Mouse (Mus musculus): ENCODE measurements around the gene Fam19a2. TPM values are rescaled to one million over a fixed set of nuclear protein-coding genes. Genes with fewer than 3 reads are reported as not detected.

Gene Fam19a2
- total RNA-seq, 2 experiments from 2014 or later = 47.4 to 51.3 TPM

GRCm38 (mm10) chr10:123692926-123693224 is 429.1 kb downstream of the Fam19a2 start:
- DNase-seq (ENCODE audit: extremely low spot score in 1 of 2, low spot score in 1 of 2) = no peak

GRCm38 (mm10) chr10:123702595-123702994 is 438.8 kb downstream of the Fam19a2 start:
- no peak for DNase-seq (ENCODE audit: extremely low spot score in 1 of 2, low spot score in 1 of 2)

GRCm38 (mm10) chr10:123707026-123707425 is 443.2 kb downstream of the Fam19a2 start:
- no peak for DNase-seq (ENCODE audit: extremely low spot score in 1 of 2, low spot score in 1 of 2)

GRCm38 (mm10) chr10:123710738-123711137 is 446.9 kb downstream of the Fam19a2 start:
- DNase-seq (ENCODE audit: extremely low spot score in 1 of 2, low spot score in 1 of 2) = no peak

DNA sequence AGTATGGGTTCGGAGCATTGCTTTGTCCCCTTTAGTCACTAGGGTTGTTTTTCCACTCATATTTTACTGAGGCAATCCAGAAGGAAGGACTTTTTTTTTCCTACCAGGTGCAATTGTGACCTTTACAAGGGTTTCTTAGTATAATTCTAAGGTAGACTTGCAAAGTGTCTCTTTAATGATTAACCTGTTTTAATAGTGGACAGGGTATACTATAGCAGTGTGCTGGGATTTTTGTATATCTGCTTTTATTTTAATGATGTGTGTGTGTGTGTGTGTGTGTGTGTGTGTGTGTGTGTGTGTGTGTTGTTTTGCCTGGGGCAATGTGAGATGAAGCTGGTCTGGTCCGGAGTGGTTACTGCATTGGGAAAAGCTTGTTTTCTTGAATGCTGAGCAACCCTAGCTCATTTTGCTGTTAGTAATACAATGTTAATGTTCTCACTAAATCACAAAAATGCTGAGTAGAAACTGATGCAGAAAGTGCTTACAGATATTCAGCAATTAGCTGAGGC is 458.2 kb downstream of the Fam19a2 start:
- DNase-seq (ENCODE audit: extremely low spot score in 1 of 2, low spot score in 1 of 2) = no peak

DNA sequence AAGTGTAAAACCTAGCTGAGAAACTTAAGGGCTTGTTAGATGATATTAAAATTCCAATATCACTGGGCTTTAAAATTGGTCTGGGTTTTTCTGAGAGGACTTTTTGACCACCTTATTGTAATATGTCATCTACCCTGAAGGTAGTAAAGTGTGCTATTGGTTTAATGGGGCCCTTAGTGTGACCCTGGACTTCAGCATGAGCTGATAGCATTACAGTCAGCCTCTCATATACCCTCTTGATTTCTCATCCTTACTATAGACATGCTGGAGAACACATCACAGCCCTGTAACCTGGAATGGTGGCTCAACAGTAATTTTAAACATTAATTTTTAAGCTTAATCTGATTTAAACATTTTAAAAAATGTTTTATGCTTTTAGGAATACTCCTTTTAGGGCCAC is 459.8 kb downstream of the Fam19a2 start:
- no peak for DNase-seq (ENCODE audit: extremely low spot score in 1 of 2, low spot score in 1 of 2)

DNA sequence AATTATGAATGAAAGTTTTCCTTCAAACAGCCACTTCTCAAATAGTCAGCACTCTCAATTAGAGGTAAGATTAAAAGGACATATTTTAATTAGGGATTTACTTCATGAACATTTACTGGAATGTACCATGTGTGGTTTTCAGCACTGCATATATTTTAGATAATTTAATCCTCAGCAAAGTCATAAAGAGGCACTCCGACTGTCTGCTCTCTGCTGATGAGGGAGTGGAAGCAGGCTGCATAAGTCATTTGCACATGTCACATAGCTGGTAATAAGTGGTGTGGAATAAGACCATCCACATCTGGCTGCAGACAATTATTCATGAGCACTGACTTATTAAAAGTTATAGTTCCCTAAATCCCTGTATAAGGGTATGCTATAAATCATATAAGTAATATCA is 484.5 kb downstream of the Fam19a2 start:
- DNase-seq (ENCODE audit: extremely low spot score in 1 of 2, low spot score in 1 of 2) = no peak

GRCm38 (mm10) chr10:123751676-123752280 is 488.0 kb downstream of the Fam19a2 start:
- DNase-seq (ENCODE audit: extremely low spot score in 1 of 2, low spot score in 1 of 2) = no peak

DNA sequence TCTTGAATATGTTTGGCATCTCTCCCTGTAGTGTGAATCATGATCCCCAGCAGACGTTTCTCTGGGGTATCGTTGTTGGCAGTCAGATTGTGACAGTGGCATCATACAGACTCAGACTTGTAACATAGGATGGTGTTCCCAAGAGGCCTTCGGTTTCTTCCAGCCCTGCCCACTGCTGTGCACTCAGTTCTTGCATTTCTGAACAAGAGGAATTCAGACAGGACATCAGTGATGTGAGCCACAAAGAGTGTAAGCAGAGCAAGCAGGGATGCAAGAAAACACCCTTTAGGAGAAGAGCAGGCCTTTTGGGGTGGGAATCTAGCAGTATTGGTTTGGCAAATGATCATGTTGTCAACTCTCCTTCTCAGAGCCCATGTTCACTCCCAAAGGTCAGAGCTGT is 489.0 kb downstream of the Fam19a2 start:
- DNase-seq (ENCODE audit: extremely low spot score in 1 of 2, low spot score in 1 of 2) = no peak

DNA sequence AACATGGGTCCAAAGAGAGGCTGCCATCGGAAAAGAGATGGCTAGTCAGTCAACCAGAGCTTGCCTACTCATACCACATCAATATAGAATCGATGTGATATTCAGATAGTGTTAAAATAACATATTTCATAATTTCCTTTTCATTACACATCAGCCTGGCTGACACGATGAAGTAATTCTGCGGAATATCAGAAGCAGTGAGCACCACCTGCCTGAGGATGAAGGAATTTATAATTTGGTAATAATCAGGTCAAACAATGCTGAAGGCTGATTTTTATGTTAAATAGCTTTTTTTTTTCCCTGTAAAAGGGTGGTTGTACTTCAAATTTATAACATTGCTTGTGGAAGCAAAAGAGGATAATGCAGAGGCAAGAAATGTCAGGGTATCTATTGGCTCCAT is 490.2 kb downstream of the Fam19a2 start:
- no peak for DNase-seq (ENCODE audit: extremely low spot score in 1 of 2, low spot score in 1 of 2)

- no peak for DNase-seq (ENCODE audit: extremely low spot score in 1 of 2, low spot score in 1 of 2)
Measured at GRCm38 (mm10) chr10:123789374-123789773, 525.6 kb downstream of the Fam19a2 start.

Other genes with a start within 250 kb of the Fam19a2 start
- gene Mon2, start 187.5 kb upstream of the Fam19a2 start, total RNA-seq (2021) = 100 to 1,000 TPM in 1 of 2 experiments, 10 to 100 TPM in 1; 90.3 to 101 TPM
- 10 to 100 TPM; 90.2 to 97.7 TPM for gene Usp15, start 67.0 kb upstream of the Fam19a2 start, total RNA-seq (2021)